Mouse (Mus musculus) heart, adult 2 months (tissue): ENCODE measurements around the gene Rpl26. TPM values are rescaled to one million over a fixed set of nuclear protein-coding genes. Genes with fewer than 3 reads are reported as not detected.

Source experiments
- DNase-seq, 2 experiments: peaks; one replicate each; pipeline ENCODE4 v3.0.0; 2021
- H3K27ac ChIP-seq: fragments of 200-600 bp; 2 replicates; pipeline ENCODE4 v1.8.1; 2022
- H3K27me3 ChIP-seq: fragments of 200-500 bp; 2 replicates; pipeline ENCODE4 v1.6.1; 2012; ENCODE audit warnings: mild to moderate bottlenecking, low read length, inconsistent platforms, mixed read lengths; ENCODE audit not compliant: control insufficient read depth, insufficient read depth
- H3K36me3 ChIP-seq: fragments of 200-500 bp; 2 replicates; pipeline ENCODE4 v1.6.1; 2012; ENCODE audit warnings: low read length, inconsistent platforms; ENCODE audit not compliant: control insufficient read depth, insufficient read depth
- H3K4me1 ChIP-seq: fragments of 200-500 bp; 2 replicates; pipeline ENCODE4 v1.6.1; 2011; ENCODE audit warnings: low read length; ENCODE audit not compliant: control insufficient read depth, insufficient read depth
- H3K4me3 ChIP-seq: fragments of 200-600 bp; 2 replicates; pipeline ENCODE4 v1.8.1; 2022
- H3K79me2 ChIP-seq: fragments of 200-500 bp; replicated peaks from 2 replicates; pipeline ENCODE4 v1.6.1; 2012; ENCODE audit warnings: mild to moderate bottlenecking, inconsistent platforms, low read length, moderate library complexity, mixed read lengths; ENCODE audit not compliant: control insufficient read depth, insufficient read depth
- H3K9ac ChIP-seq: fragments of 200-500 bp; 2 replicates; pipeline ENCODE4 v1.6.1; 2012; ENCODE audit warnings: low read depth, mild to moderate bottlenecking, control low read depth, inconsistent platforms, low read length, mixed read lengths
- CTCF ChIP-seq: fragments of 200-600 bp; IDR thresholded peaks from 2 replicates; pipeline ENCODE4 v1.8.1; 2022; ENCODE audit warnings: antibody characterized with exemption, mild to moderate bottlenecking, moderate library complexity
- EP300 ChIP-seq: fragments of 200-500 bp; IDR thresholded peaks from 2 replicates; pipeline ENCODE4 v1.6.1; 2011; ENCODE audit warnings: low read depth, low read length, control low read depth; ENCODE audit not compliant: insufficient read depth
- POLR2A ChIP-seq: fragments of 200-500 bp; IDR thresholded peaks from 2 replicates; pipeline ENCODE4 v1.6.1; 2011; ENCODE audit warnings: mild to moderate bottlenecking, low read depth, low read length, control low read depth; ENCODE audit not compliant: insufficient read depth
- WGBS: fragments of 180-500 bp; shearing (Covaris S2); methylation state at CpG from one replicate; pipeline ENCODE4 v1.1.7; 2018; 5-methylcytosine and 5-hydroxymethylcytosine counted together
- intact Hi-C: fragments of 180-260 bp; cut with DNase I; formaldehyde crosslinking; loops from one replicate; pipeline ENCODE4 v1.15.1; 2025
- polyA plus RNA-seq: library from polyadenylated mRNA; depleted of rRNA; stranded (reverse); fragments of >200 nt; gene quantifications from 2 replicates; pipeline ENCODE4 v1.2.3, GENCODE M21; 2012
- total RNA-seq, 2 experiments: library from RNA; stranded (reverse); gene quantifications; 2 replicates each; pipeline ENCODE4 v1.2.3; 2021

Gene Rpl26
- total and polyA plus RNA-seq, 3 experiments = 494 to 707 (median 648) TPM

DNA sequence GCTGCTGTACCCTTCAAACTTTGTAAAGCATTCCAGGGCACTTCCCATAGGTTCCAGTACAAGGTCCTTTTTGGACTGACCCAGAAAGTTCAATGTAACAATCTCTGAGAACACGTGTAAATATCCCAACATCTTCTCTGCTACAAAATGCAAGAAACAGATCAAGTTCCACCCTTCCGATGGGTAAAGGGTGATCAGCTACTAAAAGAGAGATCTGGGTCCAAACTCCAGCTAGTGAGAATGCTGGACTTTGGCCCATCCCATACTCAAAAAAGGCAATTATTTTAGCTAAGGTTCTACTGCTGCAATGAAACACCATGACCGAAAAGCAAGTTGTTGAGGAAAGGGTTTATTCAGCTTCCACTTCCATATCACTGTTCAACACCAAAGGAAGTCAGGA, 46.8 kb upstream of the Rpl26 start:
- 61% methylated on average over 3 of the region's 3 CpGs for WGBS
- no peaks in the 10 kb centered on the region for H3K27me3 ChIP-seq
- intact Hi-C loops = loop anchor here (1.0 kb wide), 1 partner anchor 10 kb away; no protein-coding TSS in a partner anchor
- TF ChIP-seq POLR2A = no peak
- TF ChIP-seq EP300 = no peak
- TF ChIP-seq CTCF = no peak
- peaks cover 13% of the 10 kb centered on the region for H3K4me1 ChIP-seq
- peaks cover 1% of the 10 kb centered on the region; the same call in 1 of the 2 replicates for H3K79me2 ChIP-seq
- peaks cover 19% of the 10 kb centered on the region for H3K36me3 ChIP-seq
- no peak for DNase-seq
- H3K9ac ChIP-seq = no peak overlapping the region
- H3K27ac ChIP-seq = peak overlapping the region; percentile 96
- H3K4me3 ChIP-seq = no peak overlapping the region

DNA sequence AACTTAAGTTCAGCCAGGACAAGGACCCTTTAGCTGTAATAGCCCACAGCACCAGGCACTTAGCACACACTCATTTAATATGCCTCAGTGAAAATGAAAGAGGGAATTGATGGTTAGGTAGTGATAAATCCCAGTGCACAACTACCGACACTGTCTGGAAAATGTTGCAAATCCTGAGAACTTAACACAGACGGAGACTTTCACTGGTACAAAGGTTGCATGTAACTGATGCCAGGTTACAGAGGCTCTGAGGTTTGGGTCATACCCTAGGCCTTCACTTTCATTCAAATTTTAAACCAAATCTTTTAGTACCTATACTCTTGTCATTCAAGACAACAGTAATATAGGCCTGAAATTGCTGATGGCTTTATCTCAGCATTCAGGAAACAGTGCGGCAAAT, 44.1 kb upstream of the Rpl26 start:
- Histone ChIP-seq H3K36me3 (0 out of 2 replicates have a peak, but pooled peaks cover 2% of the 10 kb centered on the region), H3K27ac (no peak overlapping the region), H3K4me3 (no peak overlapping the region), H3K27me3 (no peaks in the 10 kb centered on the region), H3K9ac (no peak overlapping the region), H3K4me1 (peaks cover 6% of the 10 kb centered on the region), H3K79me2 (no peaks in the 10 kb centered on the region)
- TF ChIP-seq EP300 (no peak), POLR2A (no peak), CTCF (no peak)
- intact Hi-C loops = no loop called here
- 94% methylated on average over 3 of the region's 3 CpGs for WGBS
- DNase-seq = no peak

DNA sequence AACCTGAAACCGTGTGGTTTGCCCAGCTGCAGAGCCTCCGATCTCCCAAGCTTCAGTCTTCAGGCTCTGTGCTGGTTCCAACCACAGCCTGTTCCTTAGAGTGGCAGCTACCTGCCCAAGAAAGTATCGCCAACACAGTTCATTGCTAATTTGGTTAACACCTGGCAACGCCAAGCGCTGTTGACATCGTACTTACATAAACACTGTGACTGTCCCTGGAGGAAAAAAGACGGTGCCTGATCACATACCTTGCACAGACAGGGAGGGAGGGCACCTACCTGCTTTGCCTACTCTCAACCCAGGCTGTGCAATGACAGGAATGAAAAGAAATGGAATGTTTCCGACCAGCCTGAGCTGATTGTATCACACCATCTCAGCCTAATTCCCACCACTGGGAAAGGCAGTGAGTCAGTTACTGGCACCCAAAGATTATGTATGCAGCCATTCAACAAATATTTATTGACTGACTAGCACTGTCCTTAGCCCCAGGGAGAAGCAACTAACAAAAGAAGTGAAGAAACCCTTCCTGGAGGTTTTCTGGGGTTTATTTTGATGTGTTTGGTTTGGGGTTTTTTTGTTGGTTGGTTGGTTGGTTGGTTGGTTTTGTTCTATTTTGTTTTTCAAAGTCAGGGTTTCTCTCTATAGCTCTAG, 41.3 kb upstream of the Rpl26 start:
- Histone ChIP-seq H3K4me1 (peaks cover 6% of the 10 kb centered on the region), H3K27me3 (no peaks in the 10 kb centered on the region), H3K79me2 (no peaks in the 10 kb centered on the region), H3K9ac (no peak overlapping the region), H3K36me3 (peaks cover 5% of the 10 kb centered on the region), H3K4me3 (no peak overlapping the region), H3K27ac (no peak overlapping the region)
- DNase-seq = no peak
- intact Hi-C loops = no loop called here
- TF ChIP-seq CTCF (no peak), EP300 (no peak), POLR2A (no peak)
- 81% methylated on average over 8 of the region's 8 CpGs for WGBS

DNA sequence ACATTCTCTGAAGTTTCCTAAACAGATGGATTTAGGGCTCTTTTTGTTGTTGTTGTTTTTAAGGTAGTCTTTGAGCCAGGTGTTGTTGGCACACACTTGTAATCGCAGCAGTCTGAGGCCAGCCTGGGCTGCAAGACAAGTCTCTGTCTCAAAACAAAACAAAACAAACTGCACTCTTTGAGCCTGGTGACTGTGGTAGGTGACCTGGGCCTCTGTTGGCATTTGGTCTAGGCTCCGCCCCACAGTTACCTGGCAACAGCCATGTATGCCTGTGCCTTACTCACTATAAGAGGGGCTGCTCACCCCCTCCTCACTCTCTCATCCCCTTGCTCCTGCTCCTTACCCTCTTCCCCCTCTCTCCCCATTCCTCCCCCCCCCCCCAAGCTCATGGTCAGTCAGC, 39.1 kb upstream of the Rpl26 start:
- no peak for TF ChIP-seq EP300
- TF ChIP-seq POLR2A = no peak
- TF ChIP-seq CTCF = no peak
- Histone ChIP-seq H3K9ac (no peak overlapping the region), H3K27me3 (no peaks in the 10 kb centered on the region), H3K4me3 (no peak overlapping the region), H3K79me2 (no peaks in the 10 kb centered on the region), H3K27ac (no peak overlapping the region), H3K4me1 (peaks cover 14% of the 10 kb centered on the region), H3K36me3 (peaks cover 8% of the 10 kb centered on the region)
- 86% methylated on average over 2 of the region's 2 CpGs for WGBS
- intact Hi-C loops = no loop called here
- DNase-seq = no peak

DNA sequence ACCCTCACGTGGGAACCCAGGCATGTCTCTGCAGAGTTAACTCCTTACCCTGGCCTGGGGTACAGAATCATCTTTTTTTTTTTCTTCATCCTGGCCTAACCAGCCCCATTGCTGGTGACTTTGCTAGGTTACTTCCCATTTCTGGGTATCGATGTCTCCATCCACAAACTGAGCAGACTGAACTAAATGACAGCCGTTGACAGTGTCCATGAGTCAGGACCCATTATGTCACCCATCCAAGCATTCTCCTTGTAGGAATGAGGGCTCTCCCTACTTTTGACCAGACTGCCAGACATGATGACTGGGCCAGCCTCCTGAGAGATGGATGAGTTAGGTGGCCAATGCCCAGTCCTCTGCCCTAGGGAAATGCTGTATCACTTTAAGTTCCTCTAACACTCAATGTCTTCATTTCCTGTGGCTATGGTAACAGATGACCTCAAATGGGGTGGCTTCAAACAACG, 37.7 kb upstream of the Rpl26 start:
- WGBS = 48% methylated on average over 4 of the region's 4 CpGs
- no peak overlapping the region for H3K9ac ChIP-seq

DNA sequence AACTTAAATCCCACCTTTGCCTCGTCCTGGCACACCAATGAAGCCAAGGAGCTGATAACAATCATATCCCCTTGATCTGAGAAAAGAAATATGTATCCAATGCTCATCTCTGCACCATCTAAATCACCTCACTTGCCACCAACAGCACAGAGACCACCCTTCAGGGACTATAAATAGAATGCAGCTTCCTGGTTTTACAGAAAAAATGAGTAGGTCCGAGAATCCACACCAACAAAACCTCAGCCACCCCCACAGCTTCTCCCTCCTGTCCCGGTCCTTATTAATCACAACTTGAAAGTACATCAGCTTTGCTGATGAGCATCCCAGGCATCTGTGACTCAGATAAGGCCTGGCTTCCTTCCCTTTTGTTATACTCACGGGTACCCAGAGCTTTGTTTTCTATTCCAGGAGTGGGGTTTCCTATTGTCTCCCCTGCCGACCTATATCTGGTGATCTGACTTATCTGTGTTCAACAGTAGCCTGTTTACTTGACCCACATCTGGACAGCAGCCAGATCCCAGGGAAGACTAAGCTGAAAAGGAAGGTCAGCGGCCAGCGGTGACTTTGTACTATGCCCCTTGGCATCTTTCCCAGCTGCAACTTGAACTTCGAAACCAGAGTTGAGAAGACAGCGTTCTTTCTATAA, 36.7 kb upstream of the Rpl26 start:
- no peak for TF ChIP-seq CTCF
- TF ChIP-seq POLR2A = peak; percentile 67; the same call in 1 of the 2 replicates
- peak; percentile 92 for TF ChIP-seq EP300
- intact Hi-C loops = loop anchor here (1.0 kb wide), 1 partner anchor 10 kb away; no protein-coding TSS in a partner anchor
- 9% methylated on average over 9 of the region's 9 CpGs for WGBS
- H3K27ac ChIP-seq = peak overlapping the region; percentile 82
- H3K4me3 ChIP-seq = peak overlapping the region; percentile 2; the same call in 1 of the 2 replicates
- peaks cover 8% of the 10 kb centered on the region for H3K36me3 ChIP-seq
- no peaks in the 10 kb centered on the region for H3K27me3 ChIP-seq
- no peak overlapping the region for H3K9ac ChIP-seq
- peak; percentile 79 to 90 for DNase-seq
- peaks cover 14% of the 10 kb centered on the region for H3K4me1 ChIP-seq
- H3K79me2 ChIP-seq = no peaks in the 10 kb centered on the region

More for the DNA sequence above, 37.7 kb upstream of the Rpl26 start:
- Histone ChIP-seq H3K27me3 (no peaks in the 10 kb centered on the region), H3K27ac (peak overlapping the region; percentile 82), H3K36me3 (peaks cover 8% of the 10 kb centered on the region), H3K79me2 (no peaks in the 10 kb centered on the region), H3K4me1 (peaks cover 14% of the 10 kb centered on the region), H3K4me3 (no peak overlapping the region)
- TF ChIP-seq EP300 (no peak), CTCF (no peak), POLR2A (no peak)
- DNase-seq = peak; percentile 41
- intact Hi-C loops = loop anchor here (1.0 kb wide), 1 partner anchor 9 kb away; no protein-coding TSS in a partner anchor
